Mouse (Mus musculus) MEL (cell line): ENCODE results near the gene Med13l.
A peak's percentile ranks its signal among the peaks of the same experiment; 100 is the strongest.

ENCODE experiments used
- CHD1 ChIP-seq: IDR thresholded peaks from 2 replicates; pipeline ENCODE4 v1.6.1; 2012; ENCODE audit warnings: low read depth, mild to moderate bottlenecking, inconsistent platforms, low read length, improper control_type of control experiment
- GATA1 ChIP-seq: IDR thresholded peaks from 2 replicates; pipeline ENCODE4 v1.6.1; 2011; ENCODE audit warnings: low read depth, low read length, improper control_type of control experiment
- POLR2A ChIP-seq, 2 experiments: IDR thresholded peaks; 2 replicates each; pipeline ENCODE4 v1.6.1; 2011 to 2012; ENCODE audit warnings: low read length in 2 of 2, mild to moderate bottlenecking in 2 of 2, control low read depth in 1 of 2, improper control_type of control experiment in 1 of 2, low read depth in 1 of 2, moderate library complexity in 1 of 2; ENCODE audit not compliant: control insufficient read depth in 1 of 2, insufficient read depth in 1 of 2, poor library complexity in 1 of 2
- POLR2AphosphoS2 ChIP-seq: IDR thresholded peaks from 2 replicates; pipeline ENCODE4 v1.6.1; 2011; ENCODE audit warnings: low read length, improper control_type of control experiment
- SMC3 ChIP-seq: IDR thresholded peaks from 2 replicates; pipeline ENCODE4 v1.6.1; 2011; ENCODE audit warnings: low read depth, low read length, improper control_type of control experiment
- USF1 ChIP-seq: IDR thresholded peaks from 2 replicates; pipeline ENCODE4 v1.6.1; 2014; ENCODE audit warnings: low read depth, mild to moderate bottlenecking, inconsistent platforms, low read length, improper control_type of control experiment, moderate library complexity

DNA sequence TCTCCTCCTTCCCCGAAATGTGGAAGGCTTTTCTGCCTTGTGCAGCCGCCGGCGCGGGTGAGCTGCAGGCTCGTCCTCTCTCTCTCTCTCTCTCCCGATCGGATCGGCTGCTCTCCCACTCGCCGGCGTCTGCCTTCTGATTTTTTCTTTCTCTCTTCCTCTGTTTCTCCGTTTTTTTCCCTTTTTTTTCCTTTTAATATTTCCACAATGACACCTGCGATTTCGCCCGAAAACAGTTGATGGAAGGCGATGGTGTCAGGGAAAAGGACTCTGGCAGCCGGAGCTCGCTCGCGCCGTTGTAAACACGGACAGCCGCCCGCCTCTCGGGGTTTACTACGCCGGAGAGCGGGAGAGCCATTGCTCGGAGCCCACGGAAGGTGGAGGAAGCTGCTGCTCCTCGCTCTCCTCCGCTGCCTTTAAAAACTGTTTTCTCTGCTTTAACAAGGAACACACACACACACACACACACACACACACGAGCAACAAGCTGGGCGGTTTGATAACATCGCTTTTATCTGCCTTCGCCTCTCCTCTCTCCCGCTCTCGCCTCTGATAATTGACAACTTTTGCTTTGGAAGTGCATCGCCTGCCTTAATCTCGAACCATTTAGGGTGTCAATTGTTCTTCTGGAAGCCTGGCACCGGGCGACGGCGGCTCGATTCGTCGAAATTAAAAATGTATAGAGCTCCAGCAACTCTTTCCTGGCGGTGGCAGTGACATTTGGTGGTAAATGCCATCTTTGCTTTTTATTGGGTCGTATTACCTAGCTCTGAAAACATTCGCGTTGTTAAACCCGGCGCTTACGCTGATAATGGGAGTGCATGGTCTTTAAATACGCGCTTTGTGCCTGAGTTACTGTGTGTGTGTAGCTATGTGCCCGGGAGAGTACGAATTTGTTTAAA is 858 bp downstream of the Med13l start:
- TF ChIP-seq GATA1 (peak; percentile 76), CHD1 (peak; percentile 68; the same call in 1 of the 2 replicates), SMC3 (no peak), POLR2A (IDR thresholded peaks at IDR 0.05; ENCODE audit: control insufficient read depth in 1 of 2, insufficient read depth in 1 of 2, low read depth in 1 of 2, low read length in 2 of 2, poor library complexity in 1 of 2) (no peak), POLR2AphosphoS2 (no peak; the same call in 1 of the 2 replicates), USF1 (peak; percentile 32; the same call in 1 of the 2 replicates)
